Mouse (Mus musculus): ENCODE results near the gene Aif1.

Gene Aif1

GRCm38 (mm10) chr17:35175968-35176367, at the start of gene Aif1:
Gene Aif1 (minus strand): TSS chr17:35176068.
- DNase-seq, result no peak

- no peak for DNase-seq
These were observed 49.6 kb upstream of the Aif1 start for GRCm38 (mm10) chr17:35225456-35225855.

DNA sequence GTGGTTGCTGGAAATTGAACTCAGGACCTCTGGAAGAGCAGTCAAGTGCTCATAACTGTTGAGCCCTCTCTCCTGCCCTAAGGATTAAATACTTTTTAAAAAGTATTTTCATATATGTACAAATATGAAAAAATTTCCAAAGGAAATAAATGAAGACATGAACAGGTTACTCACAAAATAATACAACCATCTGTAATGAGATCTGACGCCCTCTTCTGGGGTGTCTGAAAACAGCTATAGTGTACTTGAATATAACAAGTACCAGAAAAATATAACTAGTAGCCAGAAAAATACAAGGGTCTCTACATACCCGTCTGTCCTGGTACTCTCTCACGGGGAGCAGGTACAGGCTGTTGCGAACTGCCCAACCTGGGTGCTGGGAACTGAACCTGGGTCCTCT, 48.8 kb upstream of the Aif1 start:
- no peak for DNase-seq

- peak; percentile 56 to 73 for DNase-seq
These were observed 46.4 kb upstream of the Aif1 start for GRCm38 (mm10) chr17:35222299-35222698.

- DNase-seq, result no peak
These were observed 44.5 kb upstream of the Aif1 start, which contains the start of gene Gm16181 for GRCm38 (mm10) chr17:35220156-35220952. Gene Gm16181 (plus strand): TSS chr17:35220834.

DNA sequence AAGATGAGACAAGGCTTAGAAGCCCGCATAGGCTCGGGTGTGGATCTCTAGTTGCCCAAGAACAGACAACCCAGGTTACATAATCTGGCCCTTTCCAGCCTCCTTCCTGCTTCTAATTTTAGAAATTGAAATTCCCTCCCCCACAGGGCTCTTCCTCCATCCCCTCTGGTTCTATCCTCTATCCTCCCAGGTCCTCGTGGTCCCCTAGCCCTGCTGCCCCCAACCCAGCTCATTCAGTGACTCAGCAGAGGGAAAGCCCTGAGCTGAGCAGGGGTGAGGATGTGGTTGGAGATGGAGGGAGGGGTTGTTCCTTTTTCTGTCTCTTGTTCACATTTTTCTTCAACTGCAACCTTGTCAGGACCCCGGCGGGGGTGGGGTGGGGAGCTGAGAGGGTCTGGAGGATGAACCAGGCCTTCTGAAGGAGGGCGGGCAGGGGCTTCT, 43.8 kb upstream of the Aif1 start:
- peak; percentile 50 to 73 for DNase-seq

- peak in 1 of 2 experiments; percentile 54 for DNase-seq
These were observed 42.8 kb upstream of the Aif1 start for GRCm38 (mm10) chr17:35218516-35219193.

DNA sequence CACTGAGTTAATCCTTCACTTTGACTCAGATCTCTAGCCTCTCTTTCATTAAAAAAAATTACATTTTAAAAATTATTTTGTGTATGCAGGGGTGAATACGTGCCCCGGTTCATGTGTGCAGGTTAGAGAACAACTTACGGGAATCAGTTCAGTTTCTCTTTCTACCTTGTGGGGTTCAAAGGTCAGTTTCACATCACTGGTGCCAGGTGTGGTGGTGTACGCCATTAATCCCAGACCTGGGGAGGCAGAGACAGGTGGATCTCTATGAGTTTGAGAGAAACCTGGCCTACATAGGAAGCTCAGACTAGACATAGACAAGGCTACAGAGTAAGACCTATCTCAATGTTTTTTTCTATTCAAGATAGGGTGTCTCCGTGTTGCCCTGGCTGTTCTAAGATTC, 37.2 kb upstream of the Aif1 start:
- DNase-seq, result no peak

DNA sequence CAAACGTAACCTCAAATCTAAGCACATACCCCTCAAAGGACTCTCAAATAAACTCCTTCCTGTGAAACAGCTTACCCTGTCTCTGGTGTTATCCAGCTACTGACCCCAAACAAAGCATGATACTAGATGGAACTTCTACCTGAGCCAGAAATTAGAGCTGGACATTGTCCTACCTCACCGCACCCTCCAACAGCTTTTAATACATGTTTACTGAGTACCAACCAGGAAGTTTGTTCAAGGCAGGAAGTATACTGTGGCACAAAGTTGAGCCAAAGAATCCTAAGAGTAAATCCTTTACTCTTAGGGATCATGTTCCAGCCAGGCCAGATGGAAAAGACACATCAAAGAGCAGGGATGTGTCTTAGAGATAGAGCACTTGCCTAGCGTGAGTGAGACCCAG, 34.7 kb upstream of the Aif1 start:
- no peak for DNase-seq

DNA sequence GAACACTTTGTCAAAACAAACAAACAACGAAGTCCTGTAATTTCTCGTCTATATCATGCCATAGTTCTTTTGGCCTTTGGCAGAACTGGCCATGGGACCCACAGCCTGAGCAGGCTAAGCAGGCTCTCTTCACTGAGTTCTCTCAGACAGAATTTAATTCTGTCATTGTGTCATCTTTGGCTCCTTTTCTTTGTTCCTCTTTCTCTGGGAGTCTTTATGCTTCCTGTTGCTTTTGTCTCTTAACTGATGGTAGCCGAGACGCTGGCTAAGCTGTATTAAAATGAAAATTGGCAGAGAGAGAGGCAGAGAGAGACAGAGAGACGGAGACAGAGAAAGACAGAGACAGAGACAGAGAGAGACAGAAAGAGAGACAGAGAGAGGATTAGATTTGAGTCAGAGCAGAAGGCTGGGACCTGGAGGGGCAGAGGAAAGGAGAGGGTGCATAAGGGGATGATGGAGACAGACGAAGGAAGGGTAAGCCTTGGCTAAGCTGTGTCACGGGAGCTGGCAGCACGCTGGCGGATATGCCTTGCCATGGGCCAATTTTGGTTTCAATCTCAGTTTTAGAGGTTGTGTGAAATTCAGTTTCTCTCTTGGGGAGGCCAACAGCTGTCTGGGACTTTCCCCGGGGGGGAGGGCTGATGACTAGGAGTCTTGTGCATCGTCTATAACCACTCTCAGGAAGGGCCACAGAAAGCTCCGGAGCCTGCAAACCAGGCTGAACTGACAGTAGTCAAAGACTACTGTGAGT, 34.1 kb upstream of the Aif1 start:
- no peak for DNase-seq

DNA sequence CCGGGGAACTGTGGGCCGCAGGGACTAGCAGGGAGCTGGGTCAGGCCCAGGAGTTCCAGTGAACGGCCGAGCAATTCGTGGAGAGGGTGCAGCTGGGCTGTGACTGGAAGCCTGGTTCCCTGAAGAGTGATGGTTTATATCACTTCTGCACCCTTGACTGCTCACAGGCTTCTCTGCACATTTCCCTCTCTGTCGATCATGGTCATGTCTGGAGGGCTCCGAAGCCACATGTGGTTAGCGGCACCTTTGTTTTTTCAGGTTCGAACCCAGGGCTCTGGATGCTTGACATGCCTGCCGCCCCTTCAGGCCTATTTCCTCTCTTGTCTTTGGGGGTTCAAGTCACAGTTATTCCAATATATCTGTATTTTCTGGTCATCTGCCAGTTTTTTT, 29.5 kb upstream of the Aif1 start:
- no peak for DNase-seq

DNA sequence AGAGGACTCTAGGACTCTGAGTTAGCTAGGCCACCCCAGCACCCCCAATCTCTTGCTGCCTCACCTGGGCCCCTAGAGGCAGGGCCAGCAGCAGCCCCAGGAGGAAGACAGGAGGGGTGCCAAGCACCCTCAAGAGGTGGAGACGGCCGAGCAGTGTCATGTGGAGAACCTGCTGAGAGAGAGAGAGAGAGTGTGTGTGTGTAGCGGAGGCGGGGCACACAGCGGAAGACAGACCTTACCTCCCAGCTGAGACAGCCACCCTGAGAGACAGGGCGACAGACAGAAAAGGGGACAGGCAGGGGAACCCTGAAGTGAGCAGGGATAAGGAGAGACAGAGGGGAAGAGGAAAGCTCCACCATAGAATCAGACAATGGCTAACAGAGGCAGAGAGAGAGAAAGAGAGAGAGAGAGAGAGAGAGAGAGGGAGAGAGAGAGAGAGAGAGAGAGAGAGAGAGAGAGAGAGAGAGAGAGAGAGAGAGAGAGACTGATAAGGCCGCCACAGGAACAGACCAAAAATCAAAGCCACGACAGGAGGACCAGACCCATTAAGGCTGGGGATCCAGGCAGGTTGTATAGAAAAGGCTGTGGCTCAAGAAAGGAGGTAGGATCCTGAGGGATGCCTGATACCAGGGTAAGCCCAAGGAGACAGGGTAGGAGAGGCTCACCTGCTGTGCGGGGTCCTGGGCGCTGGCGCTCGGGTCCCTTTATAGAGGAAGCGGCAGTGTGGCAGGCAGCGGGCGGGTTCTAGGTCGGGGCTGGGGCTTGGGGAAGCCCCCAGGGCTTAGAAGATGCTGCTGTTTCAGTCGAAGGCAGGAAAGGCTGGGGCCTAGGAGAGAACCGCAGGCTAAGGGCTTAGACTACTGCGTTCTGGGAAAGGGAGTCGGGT, 28.9 kb upstream of the Aif1 start, which contains the start of gene Lta:
TSS of gene Lta (minus strand) at position 858 of the 886 bp plus-strand sequence.
- DNase-seq, result peak; percentile 70 to 84

DNA sequence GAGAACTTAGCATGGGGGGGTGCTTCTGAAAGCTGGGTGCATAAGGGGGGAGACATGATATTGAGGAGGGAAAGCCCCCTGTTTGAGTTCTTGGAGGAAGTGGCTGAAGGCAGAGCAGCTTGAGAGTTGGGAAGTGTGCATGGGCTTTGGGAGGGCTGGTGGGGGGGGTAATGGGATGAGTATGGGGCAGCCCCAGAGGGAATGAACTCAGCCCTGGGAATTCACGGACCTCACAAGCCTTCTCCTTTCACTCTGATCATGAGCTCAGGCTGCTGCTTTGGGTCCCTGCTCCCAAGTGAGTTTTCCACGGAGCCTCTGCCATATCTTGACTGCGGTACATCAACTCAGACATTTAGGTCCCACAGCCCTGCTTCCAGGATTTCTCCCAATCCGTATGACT, 26.6 kb upstream of the Aif1 start:
- no peak for DNase-seq

DNA sequence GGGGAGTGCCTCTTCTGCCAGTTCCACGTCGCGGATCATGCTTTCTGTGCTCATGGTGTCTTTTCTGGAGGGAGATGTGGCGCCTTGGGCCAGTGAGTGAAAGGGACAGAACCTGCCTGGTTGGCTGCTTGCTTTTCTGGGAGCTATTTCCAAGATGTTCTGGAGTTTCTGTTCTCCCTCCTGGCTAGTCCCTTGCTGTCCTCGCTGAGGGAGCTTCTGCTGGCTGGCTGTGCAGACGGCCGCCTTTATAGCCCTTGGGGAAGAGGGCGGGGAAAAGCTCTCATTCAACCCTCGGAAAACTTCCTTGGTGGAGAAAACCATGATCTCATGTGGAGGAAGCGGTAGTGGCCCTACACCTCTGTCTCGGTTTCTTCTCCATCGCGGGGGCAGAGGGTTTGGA, 25.9 kb upstream of the Aif1 start, which contains the start of gene Tnf:
TSS of gene Tnf (minus strand) at position 221 of the 400 bp plus-strand sequence.
- peak in 1 of 2 experiments; percentile 38 for DNase-seq

DNA sequence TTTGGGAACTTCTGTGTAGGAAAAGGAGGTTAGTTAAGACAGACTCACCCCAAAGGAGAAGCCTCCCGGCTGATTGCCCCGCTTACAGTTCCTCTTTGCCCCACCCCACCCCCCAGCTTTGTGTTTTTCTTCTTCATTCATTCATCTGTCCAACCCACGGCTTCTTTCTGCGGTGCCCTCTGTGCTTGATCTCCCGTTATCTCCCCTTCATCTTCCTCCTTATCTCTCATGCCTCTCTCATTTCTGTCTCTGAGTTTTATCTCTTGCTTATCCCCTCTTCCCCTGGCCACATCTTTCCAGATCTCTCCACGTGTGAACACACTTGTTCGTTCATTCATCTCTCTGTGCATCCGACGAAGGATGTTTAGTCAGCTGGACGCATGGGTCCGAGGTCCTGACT, 25.3 kb upstream of the Aif1 start:
- no peak for DNase-seq

- DNase-seq, result peak; percentile 74 to 87
These were observed 24.5 kb upstream of the Aif1 start for GRCm38 (mm10) chr17:35200398-35200797.

DNA sequence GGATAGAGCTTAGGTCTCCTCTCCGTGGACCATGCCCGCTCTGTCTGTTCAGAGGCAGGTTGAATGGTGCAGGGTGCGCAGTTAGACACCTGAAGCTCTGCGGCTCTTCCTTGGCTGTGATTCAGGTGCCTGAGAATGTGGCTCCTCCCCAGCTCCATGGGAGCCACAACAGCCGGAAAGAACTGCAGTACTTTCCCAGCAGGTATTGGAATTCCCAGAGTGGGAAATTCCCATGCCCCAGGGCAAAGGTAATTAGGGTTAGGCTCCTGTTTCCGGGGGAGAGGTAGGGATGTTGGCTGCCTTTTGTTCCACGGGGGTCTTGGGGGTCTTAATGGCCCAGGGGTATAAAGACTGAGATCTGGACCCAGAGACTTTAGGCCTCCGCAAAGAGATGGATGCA, 23.1 kb upstream of the Aif1 start:
- DNase-seq, result no peak

- DNase-seq, result no peak
These were observed 22.2 kb upstream of the Aif1 start for GRCm38 (mm10) chr17:35198029-35198428.

DNA sequence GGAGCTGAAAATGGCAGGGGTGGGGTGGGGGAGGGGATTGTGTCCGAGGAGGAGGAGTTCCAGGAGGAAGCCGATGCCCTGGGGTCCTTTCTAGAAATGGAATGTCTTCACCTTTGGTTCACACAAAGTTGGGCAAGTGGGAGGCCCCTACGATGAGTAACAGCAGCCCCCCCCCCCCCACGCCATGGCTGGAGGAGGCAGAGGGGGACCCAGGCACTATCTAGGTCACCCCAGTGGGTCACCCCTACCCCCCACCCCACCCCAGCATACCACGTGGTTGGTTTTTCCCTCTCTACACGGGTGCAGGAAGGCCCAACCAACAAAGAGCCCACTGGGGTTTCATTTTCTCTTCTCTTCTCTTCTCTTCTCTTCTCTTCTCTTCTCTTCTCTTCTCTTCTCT, 21.3 kb upstream of the Aif1 start:
- DNase-seq, result no peak

- peak in 1 of 2 experiments; percentile 51 for DNase-seq
These were observed 20.4 kb upstream of the Aif1 start for GRCm38 (mm10) chr17:35196321-35196641.

GRCm38 (mm10) chr17:35195631-35196320, 19.9 kb upstream of the Aif1 start:
- peak; percentile 93 to 94 for DNase-seq
